Mouse (Mus musculus) heart, postnatal 4 days (tissue): ENCODE measurements at regions not wholly inside any gene's neighbourhood (a gene's known extent, or its start where the extent isn't known, plus 50 kb on each side); places are given as distances from the start of the nearest gene placed in this dataset.
A peak's percentile ranks its signal among the peaks of the same experiment; 100 is the strongest.

ENCODE experiments used
- DNase-seq: peaks from one replicate; pipeline ENCODE4 v3.0.0; 2021

DNA sequence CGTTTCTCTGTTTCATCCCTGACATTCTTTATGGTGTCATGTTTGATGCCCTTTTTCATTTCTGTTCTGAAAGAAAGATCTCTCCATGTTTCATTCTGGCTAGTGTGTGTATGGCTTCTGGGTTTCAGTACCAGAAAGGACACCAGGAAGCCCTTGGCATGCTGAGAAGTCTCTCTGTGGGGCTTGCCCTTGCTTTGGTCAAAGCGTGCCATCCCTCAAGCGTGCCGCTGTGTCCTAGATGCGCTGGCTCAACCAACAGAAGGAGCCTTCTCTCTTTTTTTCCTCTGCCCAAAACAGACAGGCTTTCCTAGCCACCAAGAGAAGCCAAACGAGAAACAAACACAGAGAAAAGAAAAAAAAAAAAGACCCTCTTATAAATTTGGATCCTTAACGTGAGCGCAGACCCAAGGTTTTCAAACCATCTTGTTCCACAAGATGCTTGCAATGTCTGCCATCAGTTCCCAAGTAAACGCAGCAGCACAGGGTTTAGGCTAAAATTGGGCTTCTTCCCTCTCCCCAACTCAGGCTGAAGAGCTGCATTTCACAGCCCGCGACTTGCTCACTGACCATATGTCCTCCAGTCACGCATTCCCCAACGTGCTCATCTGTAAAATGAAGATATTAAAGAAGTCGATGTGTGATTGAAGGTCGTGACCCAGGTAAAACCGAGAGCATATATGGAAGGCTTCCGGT, 97.3 kb upstream of the Foxn2 start:
- no peak for DNase-seq

DNA sequence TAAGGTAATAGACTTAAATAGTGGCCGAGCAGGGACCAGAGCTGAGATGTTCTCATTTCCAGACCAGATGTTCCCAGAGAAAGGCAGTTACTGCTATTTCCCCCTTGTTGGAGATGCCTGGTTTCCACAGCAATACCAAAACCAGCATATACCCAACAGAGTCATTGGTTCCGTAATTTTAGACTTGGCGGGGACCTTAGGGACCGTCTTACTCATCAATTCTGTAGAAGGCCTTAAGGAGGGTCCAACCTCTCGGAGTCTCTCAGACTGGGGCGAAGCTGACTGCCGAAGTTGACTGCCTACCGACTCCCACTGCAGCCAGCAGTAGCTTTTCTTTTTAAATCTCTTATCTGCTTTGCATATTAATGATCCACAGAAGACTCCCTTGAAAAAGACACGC, 95.1 kb upstream of the Foxn2 start:
- no peak for DNase-seq

DNA sequence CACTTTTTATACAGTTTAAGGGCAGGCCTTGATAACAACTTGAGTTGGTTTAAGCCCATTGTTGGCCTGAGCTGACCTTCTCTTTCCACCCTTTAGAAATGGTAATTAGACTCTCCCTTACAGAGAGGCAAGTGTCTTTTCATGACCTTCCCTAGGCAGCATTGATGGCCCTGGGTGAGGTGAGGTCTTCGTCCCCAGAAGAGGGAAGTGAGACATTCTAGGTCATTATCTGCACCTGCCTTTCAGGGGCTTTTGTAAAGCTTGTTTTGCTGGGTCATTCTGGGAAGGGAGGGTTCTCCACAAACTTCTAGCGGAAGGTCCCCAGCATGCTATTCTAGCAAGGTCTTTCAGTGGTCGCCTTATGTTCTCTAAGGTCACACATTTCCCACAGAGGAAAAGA, 93.6 kb upstream of the Foxn2 start:
- DNase-seq = no peak

DNA sequence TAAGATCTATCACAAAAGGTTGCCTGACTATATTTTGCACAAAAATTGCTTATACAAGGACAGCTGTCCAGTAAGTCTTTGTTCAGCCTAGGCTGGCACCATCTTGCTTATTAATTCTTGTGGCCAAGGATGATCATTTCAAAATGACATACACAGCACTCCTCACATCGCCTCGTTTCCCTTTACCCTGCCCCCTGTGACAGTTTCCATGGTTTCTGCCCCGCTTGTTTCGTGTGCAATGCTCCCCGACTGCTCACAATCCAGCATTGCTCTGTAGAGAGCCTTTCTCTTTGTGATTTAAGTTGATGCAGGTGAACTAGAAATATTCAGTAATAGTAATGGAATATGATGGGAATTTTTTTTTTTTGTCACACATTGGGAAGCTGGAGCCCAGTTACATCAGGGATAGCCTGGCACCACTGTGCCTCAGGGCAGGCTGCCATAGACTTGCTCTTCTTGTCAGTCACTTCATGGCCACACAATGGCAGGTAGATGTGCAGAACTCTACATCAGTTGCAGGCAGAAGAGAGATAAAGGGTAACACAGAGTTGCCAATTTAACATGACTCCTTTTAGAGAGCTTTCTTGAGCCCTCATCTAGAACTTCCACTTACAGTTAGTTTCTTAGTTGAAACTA, 90.6 kb upstream of the Foxn2 start:
- no peak for DNase-seq

DNA sequence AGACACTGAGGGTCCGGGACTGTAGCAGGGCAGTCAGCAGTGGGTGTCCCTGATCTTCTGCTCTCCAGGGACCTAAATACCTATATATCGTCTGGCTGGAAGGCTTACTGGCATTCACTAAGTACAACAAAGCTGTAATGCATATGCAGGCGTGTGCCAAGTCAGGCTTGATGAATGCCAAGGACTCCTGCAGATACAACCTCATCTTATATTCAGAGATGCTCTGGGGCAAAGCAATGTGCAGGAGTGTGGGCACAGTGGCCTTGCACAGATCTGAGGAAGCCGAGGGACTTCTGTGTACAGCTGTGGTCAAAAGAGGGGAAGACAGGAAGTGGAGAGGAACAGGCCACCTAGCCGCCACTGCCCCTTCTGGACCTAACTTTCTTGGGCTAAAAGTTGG, 89.5 kb upstream of the Foxn2 start:
- DNase-seq = no peak

DNA sequence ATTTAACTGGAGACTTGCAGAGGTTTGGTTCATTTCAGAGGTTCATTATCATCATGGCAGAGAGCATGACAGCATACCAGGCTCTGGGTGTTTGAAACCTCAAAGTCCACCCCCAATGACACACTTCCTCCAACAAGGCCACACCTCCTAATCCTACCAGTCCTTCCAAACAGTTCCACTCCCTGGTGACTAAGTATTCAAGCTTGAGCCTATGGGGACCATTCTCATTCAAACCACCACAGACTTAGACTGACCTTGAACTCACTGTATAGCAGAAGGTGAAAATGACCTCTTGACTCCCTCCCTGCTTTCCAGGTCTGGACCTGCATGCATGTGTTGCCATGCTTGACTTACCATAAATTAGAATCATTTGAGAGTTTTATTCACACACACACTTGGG, 87.6 kb upstream of the Foxn2 start:
- DNase-seq = no peak

DNA sequence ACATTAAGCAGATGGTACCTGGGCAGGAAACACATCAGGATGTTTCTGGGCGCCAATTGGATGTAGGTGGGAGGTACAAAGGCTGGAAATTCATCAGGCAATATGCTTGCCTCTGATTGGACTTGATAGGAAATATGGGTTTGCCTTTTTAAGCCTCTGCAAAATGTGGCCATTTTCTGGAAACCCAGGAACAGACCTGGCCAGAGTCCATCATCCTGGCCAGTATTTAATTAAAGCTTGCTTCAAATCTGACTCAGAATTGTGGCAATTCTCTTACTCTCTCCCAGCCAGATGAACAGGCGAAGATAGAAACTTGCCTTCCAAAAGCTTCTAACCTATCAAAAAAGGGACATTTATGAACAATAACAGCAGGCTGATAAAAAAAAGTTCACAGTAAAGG, 79.3 kb upstream of the Foxn2 start:
- no peak for DNase-seq

DNA sequence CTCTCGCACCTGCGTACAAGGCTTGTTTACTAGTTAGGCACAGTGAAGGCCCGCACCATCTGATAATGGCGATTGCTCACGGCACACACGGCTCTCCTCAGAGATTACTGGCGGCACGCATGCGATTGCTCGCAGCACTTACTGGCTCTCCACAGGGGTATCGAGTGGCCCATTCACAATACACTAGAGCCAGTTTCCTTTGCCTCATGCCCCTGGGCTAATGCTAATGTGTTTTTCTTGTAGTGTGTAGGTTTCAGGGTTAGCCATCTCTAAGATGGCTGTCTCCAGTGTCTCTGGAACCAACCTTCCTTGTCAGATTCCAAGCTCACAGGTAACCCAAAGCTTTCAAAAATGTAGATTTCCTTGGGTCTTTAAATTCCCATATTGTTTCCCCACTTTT, 78.1 kb upstream of the Foxn2 start:
- DNase-seq = no peak

DNA sequence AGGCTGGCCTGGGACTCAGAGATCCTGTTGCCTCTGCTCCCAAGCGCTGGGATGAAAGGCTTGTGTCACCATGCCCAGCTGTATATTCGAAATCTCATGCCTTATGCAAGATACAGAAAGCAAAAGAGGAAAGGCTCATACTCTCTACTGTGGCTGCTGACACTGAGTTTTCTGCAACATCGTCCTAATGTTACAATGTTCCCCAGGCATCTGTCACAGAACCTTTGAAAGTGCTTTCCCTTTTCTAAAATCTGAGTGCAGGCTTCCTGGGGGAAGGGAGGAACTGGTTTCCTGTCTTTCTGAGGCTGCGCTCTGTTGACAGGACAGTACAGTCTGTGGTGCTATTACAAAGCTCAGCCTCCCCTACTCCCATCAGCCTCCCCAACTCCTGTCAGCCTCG, 72.6 kb upstream of the Foxn2 start:
- no peak for DNase-seq

DNA sequence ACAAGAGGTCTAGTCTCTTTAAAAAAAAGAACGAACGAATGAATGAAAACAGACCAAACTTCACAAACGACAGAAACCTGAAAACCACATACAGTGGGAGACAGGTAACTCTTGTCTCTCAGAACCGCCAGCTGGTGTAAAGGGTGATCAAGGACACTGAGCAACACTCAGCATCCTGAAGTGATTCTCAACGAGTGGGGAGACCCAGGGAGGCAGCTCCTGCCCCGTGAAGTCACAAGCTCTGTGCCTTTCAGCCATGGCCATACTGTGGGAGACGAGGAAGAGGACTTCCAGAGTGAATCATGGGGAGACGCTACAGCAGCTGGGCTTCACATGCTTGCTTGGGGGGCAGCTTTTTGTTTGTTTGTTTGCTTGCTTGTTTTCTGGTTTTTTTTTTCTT, 70.5 kb upstream of the Foxn2 start:
- DNase-seq = no peak

DNA sequence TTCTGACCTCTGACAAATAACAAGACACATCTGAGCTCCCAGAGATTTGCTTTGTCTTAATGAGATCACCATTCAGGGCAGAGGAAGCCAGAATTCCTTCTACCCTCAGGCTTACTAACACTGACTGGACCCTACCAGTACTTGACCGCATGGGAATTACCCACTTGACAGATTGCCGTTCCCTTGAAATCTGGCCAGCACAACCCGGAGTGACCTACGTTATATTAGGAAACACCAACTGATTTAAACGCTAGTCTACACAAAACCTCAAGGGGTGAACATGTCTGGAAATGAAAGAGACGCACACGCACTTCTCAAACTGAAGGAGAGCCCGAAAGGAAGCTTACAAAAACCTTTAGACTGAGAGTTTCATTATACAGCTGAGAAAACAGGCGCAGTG, 69.8 kb upstream of the Foxn2 start:
- DNase-seq = peak; percentile 25

DNA sequence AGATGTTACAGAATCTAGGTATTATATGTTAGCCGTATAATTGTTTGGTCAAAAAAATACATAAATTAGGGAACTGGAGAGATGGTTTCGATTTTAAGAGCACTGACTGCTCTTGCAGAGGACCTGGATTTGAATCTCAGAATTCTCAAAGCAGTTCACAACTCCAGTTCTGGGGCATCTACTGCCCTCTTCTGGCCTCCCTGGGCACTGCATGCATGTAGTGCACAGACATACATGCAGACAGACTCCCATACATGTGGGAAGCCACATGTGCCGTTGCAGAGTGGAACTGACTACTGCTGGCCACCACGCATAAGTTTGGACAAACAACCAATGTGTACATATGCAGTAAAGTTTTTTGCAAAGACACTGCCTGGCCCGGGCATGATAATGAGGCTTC, 62.0 kb upstream of the Foxn2 start:
- DNase-seq = no peak

DNA sequence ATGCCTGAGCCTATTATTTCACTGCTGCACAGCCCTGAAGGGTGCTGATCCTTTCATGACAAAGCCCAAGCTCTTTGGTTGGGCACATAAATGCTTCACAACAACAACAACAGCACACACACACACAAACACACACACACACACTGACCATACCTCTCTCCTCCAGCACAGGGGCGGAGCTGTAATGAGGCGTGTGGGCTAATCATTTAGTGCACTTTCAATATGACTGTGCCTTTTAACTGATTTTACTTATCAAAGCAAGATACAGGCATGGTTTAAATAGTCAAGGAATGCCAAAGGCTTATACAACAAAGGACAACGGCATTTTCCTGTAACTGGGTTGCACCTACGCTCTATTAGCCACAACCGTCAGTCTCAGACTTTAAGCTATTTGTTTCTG, 61.1 kb upstream of the Foxn2 start:
- no peak for DNase-seq

DNA sequence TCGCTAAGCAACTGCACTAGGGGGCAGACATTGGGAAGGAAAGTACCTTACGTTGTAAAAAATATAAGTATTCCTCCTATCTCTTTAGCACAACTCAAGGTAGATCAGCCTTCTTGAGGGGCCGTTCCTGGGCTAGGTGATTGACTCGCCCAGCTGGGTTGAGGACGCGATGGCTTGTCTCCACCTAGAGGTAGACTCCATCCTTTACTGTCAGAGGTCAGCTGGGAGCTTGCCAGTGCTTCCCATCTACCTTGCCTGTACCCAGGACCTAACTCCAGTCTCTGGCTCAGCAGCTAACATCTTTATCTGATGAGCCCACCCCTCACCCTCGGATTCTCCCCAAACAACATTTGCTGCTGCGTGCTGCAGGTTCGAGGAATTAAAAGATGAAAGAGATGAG, 59.4 kb upstream of the Foxn2 start:
- DNase-seq = no peak

DNA sequence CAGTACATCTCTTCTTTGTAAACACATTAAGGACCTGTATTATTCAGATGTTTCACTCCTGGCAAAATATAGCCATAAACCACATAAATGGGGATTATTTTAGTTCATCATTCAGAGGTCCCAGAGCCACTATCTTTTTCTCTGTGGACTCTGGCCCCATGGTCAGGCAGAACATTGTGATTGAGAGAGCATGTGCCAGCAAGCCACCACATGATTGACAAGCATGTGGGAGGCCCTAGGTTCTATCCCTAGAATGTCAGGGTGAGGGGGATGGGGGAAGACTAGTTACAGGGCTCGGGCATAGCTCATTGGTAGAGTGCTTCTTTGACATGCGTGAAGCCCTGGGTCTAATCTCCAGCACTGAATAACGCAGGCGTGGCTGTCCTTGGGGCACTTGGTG, 57.1 kb upstream of the Foxn2 start:
- DNase-seq = no peak

DNA sequence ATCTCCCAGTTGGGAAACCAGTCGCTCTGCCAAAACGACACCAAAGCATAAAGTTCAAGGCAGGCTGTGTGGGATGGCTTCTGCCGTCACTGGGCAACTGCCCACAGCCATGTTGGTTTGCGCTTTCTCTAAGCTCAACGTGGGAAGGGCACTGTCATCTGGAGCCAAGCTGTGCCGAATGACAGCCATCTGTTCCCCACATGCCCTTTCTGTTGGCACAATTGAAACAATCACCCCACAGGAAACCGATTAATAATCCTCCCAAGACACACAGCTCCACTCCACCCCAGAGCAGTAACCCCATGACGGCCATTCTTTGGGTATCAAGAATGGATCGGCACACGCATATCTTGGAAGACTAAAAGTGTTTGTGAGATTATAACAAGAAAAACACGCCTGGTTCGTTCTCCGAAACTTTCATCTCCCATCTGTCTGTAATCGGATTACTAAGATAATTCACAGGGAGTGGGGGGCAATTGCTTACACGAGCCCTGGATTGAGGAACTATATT, 52.0 kb upstream of the Foxn2 start:
- DNase-seq = no peak

DNA sequence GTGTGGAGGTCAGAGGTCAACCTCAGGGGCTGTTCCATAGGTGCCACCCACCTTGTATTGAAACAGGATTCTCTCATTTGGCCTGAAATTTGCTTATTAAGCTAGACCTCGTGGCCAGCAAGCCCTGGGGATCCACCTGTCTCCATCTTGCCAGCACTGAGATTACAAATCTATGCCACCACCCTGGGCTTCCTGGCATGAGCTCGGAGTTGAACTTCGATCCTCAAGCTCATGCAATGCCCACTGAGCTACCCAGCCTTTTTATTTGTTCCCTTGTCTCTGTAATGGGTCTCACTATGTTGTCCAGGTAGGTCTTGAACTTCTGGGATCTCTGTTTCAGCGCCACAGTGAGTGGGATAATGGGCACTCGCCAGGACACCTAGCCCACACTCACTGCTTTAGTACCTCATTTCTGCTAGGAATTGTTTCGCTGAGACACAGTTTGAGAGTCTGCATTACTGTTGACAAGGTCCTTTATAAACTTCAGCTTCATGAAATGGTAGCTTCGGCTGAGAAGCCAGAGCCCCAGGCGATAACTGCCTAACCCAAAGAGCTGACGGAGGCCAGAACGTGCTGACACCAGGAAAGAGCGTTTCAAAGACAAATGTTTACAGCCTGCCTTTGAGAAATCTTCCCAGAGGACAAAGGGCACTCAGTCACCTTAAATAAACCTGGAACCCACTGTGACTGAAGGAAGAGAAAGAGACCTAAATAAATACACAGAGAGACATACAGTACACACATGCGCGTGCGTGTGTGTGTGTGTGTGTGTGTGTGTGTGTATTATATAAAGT, 50.6 kb upstream of the Foxn2 start:
- no peak for DNase-seq
